Comparison of ENCODE assay signal across 10 mouse cellular contexts in the genomic region with DNA sequence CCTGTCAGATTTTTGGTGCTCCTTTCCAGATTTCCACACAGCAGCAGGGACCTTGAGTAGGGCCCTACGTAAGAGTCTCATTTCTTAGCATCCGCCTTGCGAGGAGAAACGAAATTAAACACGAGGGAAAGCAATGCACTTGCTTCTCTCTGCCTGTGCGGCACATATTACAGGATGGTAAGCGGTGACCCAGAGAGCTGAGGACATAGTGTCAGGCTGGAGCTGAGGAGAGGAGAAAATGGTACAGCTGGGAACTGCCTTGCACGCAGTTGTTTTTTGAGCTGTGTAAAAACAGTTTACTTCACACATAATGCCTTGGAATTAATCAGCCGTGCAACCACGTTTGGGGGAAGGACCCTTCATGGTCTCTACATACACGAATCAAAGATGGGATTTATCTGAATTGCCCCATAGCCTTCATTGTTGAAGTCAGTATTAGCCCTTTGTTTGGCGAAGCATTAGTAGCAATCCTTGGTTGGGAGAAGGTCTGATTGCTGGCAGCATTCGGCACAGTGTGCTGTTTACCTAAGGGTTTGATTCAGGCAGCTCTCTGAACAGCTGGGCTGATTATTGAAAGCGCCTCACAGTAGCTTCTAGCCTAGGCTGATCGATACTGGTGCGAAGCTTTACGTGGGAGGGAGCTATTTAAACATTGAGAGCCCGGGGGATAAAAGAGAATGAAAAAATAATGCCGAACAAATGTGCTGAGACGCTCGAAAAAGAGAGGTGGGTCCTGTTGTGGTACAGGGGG.
DNase-seq lines count a peak whose midpoint lies in the region; ATAC-seq and TF ChIP-seq lines count a peak whose summit lies in the region.
"Had no signal": no experiment of that assay in that cellular context is flagged by ENCODE, and none has a peak within 500 bp of the region (broad histone marks: within the 10 kb centered on the region; RNA-seq: fewer than 3 reads in every experiment).

No protein-coding gene starts in this region.

- no peaks in the 10 kb centered on the region for H3K36me3 ChIP-seq in forebrain, embryonic 10.5 days (replicated peaks)
- no peaks in the 10 kb centered on the region for H3K36me3 ChIP-seq in forebrain, embryonic 11.5 days (ENCODE audit: control insufficient read depth, insufficient read depth, low read length)
- H3K36me3 ChIP-seq in lung, embryonic 14.5 days (ENCODE audit: insufficient read depth): no peaks in the 10 kb centered on the region
- no peaks in the 10 kb centered on the region for H3K36me3 ChIP-seq in liver, embryonic 15.5 days (replicated peaks)

- no peak overlapping the region for H3K4me3 ChIP-seq in forebrain, embryonic 10.5 days
- H3K4me3 ChIP-seq in forebrain, embryonic 11.5 days (ENCODE audit: low read depth, low read length): no peak overlapping the region
- no peak overlapping the region for H3K4me3 ChIP-seq in lung, embryonic 14.5 days (ENCODE audit: low read depth, low read length)
- no peak overlapping the region for H3K4me3 ChIP-seq in liver, embryonic 15.5 days (replicated peaks)

- no peak overlapping the region for H3K4me2 ChIP-seq in forebrain, embryonic 11.5 days (ENCODE audit: low read depth, low read length, severe bottlenecking)
- peak overlapping the region; percentile 33; the same call in 1 of the 2 replicates for H3K4me2 ChIP-seq in lung, embryonic 14.5 days
- peak overlapping the region; percentile 37 for H3K4me2 ChIP-seq in liver, embryonic 15.5 days

- no peak for ATAC-seq in forebrain, embryonic 11.5 days (replicated peaks; ENCODE audit: low FRiP score)
- peak; percentile 52; the same call in 1 of the 2 replicates for ATAC-seq in lung, embryonic 14.5 days (ENCODE audit: insufficient read depth)
- no peak; the same call in 1 of the 2 replicates for ATAC-seq in liver, embryonic 15.5 days (ENCODE audit: insufficient read depth)

- 63% methylated on average over 21 of the region's 21 CpGs for WGBS in forebrain, embryonic 10.5 days
- WGBS in forebrain, embryonic 11.5 days: 43% methylated on average over 21 of the region's 21 CpGs
- 43% methylated on average over 21 of the region's 21 CpGs for whole genome bisulfite sequencing in lung, embryonic 14.5 days
- 77% methylated on average over 21 of the region's 21 CpGs for WGBS in liver, embryonic 15.5 days (ENCODE audit: insufficient replicate concordance)

- H3K4me1 ChIP-seq in forebrain, embryonic 10.5 days: peaks cover 43% of the 10 kb centered on the region
- peaks cover 6% of the 10 kb centered on the region; the same call in 1 of the 2 replicates for H3K4me1 ChIP-seq in forebrain, embryonic 11.5 days (replicated peaks; ENCODE audit: control insufficient read depth, insufficient read depth, low read length)
- H3K4me1 ChIP-seq in lung, embryonic 14.5 days (ENCODE audit: insufficient read depth): peaks cover 8% of the 10 kb centered on the region
- H3K4me1 ChIP-seq in liver, embryonic 15.5 days (replicated peaks): peaks cover 6% of the 10 kb centered on the region; the same call in 1 of the 2 replicates

- H3K9ac ChIP-seq in forebrain, embryonic 11.5 days (ENCODE audit: low read length): no peak overlapping the region; the same call in 1 of the 2 replicates
- no peak overlapping the region for H3K9ac ChIP-seq in lung, embryonic 14.5 days
- no peak overlapping the region for H3K9ac ChIP-seq in liver, embryonic 15.5 days

- no peak for DNase-seq in forebrain, embryonic 10.5 days (ENCODE audit: extremely low spot score, low spot score)
- DNase-seq in forebrain, embryonic 11.5 days (ENCODE audit: low spot score): no peak
- DNase-seq in lung, embryonic 14.5 days: peak; percentile 51
- no peak for DNase-seq in lung, postnatal 36 days
- peak; percentile 25 for DNase-seq in retina, postnatal 1 day
- DNase-seq in thymus, postnatal 10 days (ENCODE audit: low spot score in 2 of 2): no peak
- no peak for DNase-seq in spleen, adult 18-20 months
- DNase-seq: adrenal gland, postnatal 36 days; cerebellum, postnatal 36 days had no signal

- H3K27ac ChIP-seq in forebrain, embryonic 10.5 days: peak overlapping the region; percentile 66
- no peak overlapping the region for H3K27ac ChIP-seq in forebrain, embryonic 11.5 days (ENCODE audit: low read depth, low read length)
- H3K27ac ChIP-seq in lung, embryonic 14.5 days (ENCODE audit: low read depth): no peak overlapping the region
- H3K27ac ChIP-seq in liver, embryonic 15.5 days (replicated peaks): no peak overlapping the region

- H3K9me3 ChIP-seq in forebrain, embryonic 10.5 days: no peaks in the 10 kb centered on the region
- no peaks in the 10 kb centered on the region for H3K9me3 ChIP-seq in forebrain, embryonic 11.5 days (ENCODE audit: control insufficient read depth, low read length)
- no peaks in the 10 kb centered on the region for H3K9me3 ChIP-seq in lung, embryonic 14.5 days (ENCODE audit: low read depth, low read length)
- H3K9me3 ChIP-seq in liver, embryonic 15.5 days (replicated peaks): no peaks in the 10 kb centered on the region

- H3K27me3 ChIP-seq in forebrain, embryonic 10.5 days (ENCODE audit: poor library complexity, severe bottlenecking): no peaks in the 10 kb centered on the region
- H3K27me3 ChIP-seq in forebrain, embryonic 11.5 days (ENCODE audit: control insufficient read depth, insufficient read depth, low read length): no peaks in the 10 kb centered on the region
- H3K27me3 ChIP-seq in lung, embryonic 14.5 days (ENCODE audit: insufficient read depth, low read length): no peaks in the 10 kb centered on the region
- H3K27me3 ChIP-seq in liver, embryonic 15.5 days: no peaks in the 10 kb centered on the region

- no peak for TF ChIP-seq CTCF in lung, embryonic 14.5 days (IDR thresholded peaks at IDR 0.05; ENCODE audit: low read depth)

Comparison
In these comparisons a context has a peak if more than half of its experiments do, and no peak if none do; other contexts are left out.
1. DNase-seq: peak in lung, embryonic 14.5 days (single experiment) and retina, postnatal 1 day (single experiment); none in forebrain, embryonic 10.5 days (single experiment), forebrain, embryonic 11.5 days (single experiment), lung, postnatal 36 days (single experiment), thymus, postnatal 10 days (0 of 2) and spleen, adult 18-20 months (0 of 2).